Mouse (Mus musculus): Measurements from ENCODE around the gene Cacna1a. TPM values are rescaled to one million over a fixed set of nuclear protein-coding genes. Genes with fewer than 3 reads are reported as not detected.

Gene Cacna1a
- polyA plus RNA-seq, 1 experiment, result 5.0 TPM

GRCm38 (mm10) chr8:84413886-84414851, 25.9 kb downstream of the Cacna1a start:
- DNase-seq (ENCODE audit: low spot score), result peak; percentile 25

- no peak for DNase-seq (ENCODE audit: low spot score)
Observed at GRCm38 (mm10) chr8:84414918-84415317, 26.7 kb downstream of the Cacna1a start.

DNA sequence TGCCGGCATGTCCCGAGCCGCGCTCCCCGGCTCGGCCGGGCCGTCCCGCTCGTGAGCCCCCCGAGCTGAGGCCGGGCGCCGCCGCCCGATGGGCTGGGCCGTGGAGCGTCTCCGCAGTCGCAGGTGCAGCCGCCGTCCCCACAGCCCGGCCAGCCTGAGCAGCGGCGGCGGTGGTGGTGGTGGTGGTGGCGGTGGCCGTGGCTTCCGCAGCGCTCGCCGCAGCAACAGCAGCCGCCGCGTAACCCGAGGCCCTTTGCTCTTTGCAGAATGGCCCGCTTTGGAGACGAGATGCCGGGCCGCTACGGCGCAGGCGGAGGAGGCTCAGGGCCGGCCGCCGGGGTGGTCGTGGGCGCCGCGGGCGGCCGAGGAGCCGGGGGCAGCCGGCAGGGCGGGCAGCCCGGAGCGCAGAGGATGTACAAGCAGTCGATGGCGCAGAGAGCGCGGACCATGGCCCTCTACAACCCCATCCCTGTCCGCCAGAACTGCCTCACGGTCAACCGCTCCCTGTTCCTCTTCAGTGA, 27.2 kb downstream of the Cacna1a start:
- DNase-seq (ENCODE audit: low spot score), result no peak

GRCm38 (mm10) chr8:84416041-84416440, 27.8 kb downstream of the Cacna1a start:
- DNase-seq (ENCODE audit: low spot score), result no peak

DNA sequence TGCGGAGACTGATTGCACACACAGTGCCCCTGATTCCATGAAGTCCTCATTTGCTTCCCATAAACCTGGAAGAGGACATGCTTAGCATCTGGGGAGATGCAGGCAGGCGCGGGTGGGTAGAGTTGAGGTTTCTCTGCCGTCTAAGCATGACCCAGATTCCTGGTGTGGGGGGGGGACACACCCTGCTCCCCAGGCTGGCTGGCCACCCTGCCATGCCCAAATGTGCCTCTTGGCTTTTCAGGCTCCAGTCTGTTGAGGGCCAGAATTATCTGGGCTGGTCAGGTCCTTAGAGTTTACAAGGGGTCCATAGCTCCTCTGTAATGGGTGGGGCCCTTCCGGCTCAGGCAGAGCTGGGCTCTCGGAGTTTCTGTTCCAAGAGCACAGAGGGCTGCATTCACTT, 28.7 kb downstream of the Cacna1a start:
- DNase-seq (ENCODE audit: low spot score), result no peak

DNA sequence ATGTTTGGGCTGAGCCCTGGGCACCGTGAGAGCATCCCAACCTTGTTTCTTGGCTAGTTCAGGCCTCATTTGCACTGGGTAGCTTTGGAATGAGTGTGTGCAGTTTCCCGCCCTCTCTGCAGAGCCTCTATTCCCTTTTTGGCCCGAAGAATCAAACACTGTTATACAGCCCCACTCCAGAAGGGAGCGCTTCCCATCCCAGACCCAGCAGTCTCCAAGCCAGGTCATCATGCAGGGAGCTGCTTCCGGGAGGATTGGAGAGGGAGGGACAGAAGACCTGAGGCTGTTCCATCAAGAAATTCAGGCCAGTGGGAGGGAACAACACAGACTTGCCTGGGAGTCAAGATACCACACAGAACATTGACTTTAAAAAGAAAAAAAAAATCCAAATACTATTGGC, 29.6 kb downstream of the Cacna1a start:
- DNase-seq (ENCODE audit: low spot score), result no peak

- no peak for DNase-seq (ENCODE audit: low spot score)
Observed at GRCm38 (mm10) chr8:84424426-84424825, 36.2 kb downstream of the Cacna1a start.

DNA sequence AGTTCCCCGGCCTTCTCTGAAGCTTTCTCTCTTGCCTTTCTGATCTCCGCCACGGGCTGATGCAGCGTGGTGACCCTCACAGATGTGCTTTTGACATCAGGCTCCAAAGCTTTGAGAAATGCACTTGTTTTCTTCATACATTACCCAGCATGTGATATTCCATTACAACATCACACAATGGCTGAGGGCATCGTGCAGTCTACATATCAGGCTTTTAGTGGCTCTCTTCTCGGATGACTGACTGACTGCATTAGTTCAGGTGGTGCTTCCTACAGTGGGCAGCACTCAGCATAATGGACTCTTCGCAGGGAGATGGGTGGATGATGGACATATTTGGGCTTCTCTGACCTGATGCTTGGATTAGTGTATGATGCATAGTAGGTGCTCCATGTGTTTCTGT, 37.8 kb downstream of the Cacna1a start:
- no peak for DNase-seq (ENCODE audit: low spot score)

DNA sequence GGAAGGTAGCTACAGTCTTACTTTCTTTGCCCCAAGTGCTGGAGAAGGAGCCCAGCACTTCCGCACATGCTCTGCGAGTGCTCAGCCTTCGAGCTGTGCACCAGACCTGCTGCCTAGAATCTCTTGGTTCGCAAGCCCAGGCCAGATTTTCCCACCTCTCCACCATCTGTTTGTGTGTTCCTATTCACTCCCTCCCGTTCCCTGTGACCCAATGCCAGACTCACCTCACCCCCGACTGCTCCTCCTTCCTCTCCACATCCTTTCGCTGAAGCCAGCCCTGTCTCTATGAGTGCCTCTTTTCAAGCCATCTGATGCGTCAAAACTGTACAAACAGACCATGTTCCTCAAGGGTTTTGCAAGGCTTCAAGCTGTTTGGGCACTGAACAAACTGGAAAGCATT, 38.3 kb downstream of the Cacna1a start:
- DNase-seq (ENCODE audit: low spot score), result no peak

GRCm38 (mm10) chr8:84428034-84428433, 39.8 kb downstream of the Cacna1a start:
- no peak for DNase-seq (ENCODE audit: low spot score)

GRCm38 (mm10) chr8:84429014-84429413, 40.8 kb downstream of the Cacna1a start:
- no peak for DNase-seq (ENCODE audit: low spot score)

- DNase-seq (ENCODE audit: low spot score), result no peak
Observed at GRCm38 (mm10) chr8:84429492-84429891, 41.3 kb downstream of the Cacna1a start.

GRCm38 (mm10) chr8:84435370-84435769, 47.1 kb downstream of the Cacna1a start:
- no peak for DNase-seq (ENCODE audit: low spot score)

DNA sequence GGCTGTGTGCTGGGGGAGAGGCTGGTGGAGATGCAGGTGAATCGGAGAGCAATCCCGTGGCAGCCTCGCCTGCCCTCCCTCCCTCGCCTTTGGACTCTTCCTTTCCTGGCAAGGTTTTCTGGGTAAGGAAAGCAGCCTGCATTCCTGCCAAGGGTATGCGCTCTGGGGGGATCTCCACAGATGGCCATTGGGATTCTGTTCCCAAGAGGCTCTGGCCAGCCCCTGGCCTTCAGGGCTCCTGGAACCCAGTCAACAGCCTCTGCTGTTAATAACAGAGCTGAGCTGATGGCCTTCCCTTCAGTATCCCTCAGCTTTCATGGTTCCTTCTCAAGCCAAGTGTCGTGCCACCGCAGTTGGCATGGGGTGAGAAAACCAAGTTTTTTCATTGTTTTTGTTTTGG, 51.6 kb downstream of the Cacna1a start:
- no peak for DNase-seq (ENCODE audit: low spot score)

GRCm38 (mm10) chr8:84442043-84442442, 53.8 kb downstream of the Cacna1a start:
- DNase-seq (ENCODE audit: low spot score), result no peak

GRCm38 (mm10) chr8:84446571-84446991, 58.3 kb downstream of the Cacna1a start:
- no peak for DNase-seq (ENCODE audit: low spot score)

- no peak for DNase-seq (ENCODE audit: low spot score)
Observed at GRCm38 (mm10) chr8:84454532-84454931, 66.3 kb downstream of the Cacna1a start.

DNA sequence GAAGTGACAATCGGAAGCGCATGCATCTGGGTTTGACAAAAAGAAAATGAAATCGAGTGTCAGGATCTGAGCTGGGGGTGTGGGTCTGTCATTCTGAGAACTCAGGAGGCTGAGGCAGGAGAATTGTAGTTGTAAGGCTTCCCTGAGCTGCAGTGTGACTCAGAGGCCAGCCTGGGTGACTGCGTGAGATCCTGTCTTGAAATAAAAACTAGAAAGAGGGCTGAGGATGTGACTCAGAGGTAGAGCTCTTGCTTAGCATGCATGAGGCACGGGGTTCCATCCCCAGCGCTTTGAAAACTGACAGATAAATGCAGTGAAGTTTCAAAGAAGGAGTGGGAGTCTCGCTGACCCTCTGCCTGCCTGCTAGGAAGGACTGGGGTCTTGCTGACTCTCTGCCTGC, 70.6 kb downstream of the Cacna1a start:
- DNase-seq (ENCODE audit: low spot score), result no peak

DNA sequence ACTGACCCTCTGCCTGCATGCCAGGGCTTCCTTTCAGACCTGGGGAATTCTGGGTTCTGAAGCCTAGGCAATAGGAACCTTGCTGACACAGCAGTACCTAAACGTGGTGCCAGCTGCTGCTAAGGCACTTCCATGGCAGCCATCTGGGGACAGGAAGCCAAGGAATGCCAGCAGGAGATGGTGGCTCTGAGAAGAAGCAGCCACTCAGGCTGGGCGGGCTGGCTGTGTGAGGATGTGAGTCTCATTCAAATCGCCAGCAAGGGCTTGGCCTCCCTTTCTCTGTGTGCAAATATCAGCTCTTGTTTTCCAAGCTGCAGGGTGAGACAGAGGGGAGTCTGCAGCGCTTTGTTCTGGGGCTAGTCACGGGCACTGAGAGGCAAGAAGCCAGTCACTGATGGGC, 71.0 kb downstream of the Cacna1a start:
- no peak for DNase-seq (ENCODE audit: low spot score)

GRCm38 (mm10) chr8:84460698-84461097, 72.5 kb downstream of the Cacna1a start:
- no peak for DNase-seq (ENCODE audit: low spot score)

DNA sequence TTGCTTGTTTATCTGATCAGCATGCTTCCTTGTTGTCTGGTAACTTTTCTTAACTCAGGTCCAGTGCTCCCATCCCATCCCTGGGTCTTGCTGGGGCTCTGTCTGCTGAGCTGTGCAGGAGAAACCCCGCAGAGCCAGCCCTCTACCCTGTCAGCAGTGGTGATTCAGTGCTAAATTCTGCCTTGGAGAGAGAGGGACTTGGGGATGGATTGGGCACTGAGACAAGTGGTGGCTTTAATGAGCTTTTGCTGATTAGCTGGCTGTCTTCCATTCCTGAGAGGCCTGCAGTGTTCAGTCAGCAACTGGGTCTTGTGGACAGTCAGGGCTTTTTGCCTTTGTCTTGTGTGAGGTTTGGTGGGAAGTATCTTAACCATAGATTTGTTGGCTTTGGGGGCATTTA, 78.7 kb downstream of the Cacna1a start:
- DNase-seq (ENCODE audit: low spot score), result no peak

GRCm38 (mm10) chr8:84469076-84469475, 80.8 kb downstream of the Cacna1a start:
- no peak for DNase-seq (ENCODE audit: low spot score)

DNA sequence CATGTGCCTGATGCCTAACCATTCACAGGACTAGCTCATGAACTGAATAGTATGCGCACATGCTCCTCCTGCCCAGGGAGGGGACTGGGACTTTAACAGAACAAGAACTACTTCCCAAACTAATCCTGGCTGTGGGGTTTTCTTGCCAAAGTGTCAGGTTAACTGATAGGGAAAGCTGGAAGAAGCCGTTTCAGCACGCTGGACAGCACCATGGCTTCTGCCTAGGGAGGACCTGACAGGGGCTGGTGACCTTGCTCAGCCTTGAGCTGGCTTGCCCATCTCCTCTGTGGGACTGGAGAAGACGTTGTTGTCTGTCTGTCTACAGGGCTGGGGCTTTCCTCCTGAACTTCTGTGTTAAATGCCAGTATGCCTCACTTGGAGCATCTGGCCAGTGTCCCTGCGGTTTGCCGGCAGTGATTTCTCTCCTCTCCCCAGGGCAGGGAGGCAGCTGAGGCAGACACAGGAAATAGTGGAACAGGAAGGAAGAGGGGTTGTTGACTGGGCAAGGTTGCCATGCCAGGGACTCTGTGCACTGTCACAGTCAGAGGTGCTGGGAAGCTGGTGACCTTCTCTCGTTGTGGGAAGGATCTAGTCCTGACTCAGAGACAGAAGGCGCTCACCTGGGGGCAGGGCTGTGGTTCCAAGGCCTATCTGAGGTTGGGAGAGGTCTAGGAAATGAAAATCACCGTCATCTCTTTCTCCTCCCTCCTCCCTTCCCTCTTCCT, 83.2 kb downstream of the Cacna1a start:
- DNase-seq (ENCODE audit: low spot score), result peak; percentile 23
